Mouse (Mus musculus) mature B cell (primary cell): ENCODE results near the gene Nav3.
"Not testable (repeated sequence)": the region's sequence is repeated elsewhere in the genome, so short reads cannot be mapped to it uniquely, and the experiment has no call there.

Source experiments
- in situ Hi-C: fragments of 300-500 bp; cut with MboI; formaldehyde crosslinking; loops from 2 replicates; pipeline ENCODE4 v1.14.3; 2019

Nav3 gene

DNA sequence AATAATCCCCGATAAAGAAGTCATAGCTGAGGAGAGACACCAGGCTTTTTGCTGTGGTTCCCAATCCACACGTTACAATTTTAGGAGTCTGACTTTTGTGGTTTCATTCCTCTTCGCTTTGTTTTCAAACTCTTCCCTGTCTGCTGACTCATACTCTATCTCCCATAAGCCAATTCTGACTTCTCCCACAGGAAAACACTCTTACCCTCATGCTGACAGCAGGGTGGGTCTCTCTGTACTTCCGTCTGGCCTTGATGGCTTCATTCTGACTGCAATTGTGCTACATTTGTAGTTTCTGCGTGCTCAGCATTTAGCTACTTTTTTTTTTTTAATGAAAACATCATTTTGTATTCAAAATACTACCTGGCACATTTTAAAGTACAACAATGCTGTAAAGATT, 379.4 kb downstream of the Nav3 start:
- in situ Hi-C loops: no loop called here

DNA sequence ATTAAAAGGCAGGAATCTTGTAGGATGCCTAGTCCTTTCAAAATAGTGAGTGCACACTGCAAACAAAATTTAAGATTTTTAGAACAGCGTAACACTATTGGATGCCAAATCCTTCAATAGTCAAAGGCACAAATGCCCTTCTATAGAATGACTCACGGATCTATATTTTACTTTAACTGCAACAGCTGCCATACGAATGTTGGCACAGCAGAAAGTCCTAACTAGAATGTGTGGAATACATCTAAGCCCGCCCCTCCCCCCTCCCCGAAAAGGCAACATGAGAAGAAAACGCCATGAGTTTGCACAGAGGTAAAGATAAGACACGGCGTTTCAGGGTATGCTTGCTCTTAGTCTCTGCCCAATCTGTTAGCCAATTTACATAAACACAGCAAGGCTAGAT, 383.6 kb downstream of the Nav3 start:
- in situ Hi-C loops: no loop called here

DNA sequence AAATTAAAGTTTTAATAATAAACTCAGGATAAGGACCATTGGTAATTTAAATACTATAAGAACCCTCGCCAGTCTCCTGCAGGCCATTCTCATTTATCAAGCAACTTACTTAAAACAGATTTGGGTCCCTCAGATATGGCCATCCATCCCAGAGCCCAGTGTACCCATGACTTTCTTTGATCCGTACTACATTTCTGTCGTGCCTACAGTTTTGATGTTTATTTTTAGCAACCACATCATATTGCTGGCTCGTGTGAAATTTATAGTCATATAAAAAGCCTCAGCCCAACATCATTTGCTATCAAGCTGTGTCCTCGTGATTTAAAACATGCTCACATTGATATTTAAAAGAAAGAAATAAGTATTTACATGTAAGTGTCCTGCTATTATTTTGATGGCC, 394.8 kb downstream of the Nav3 start:
- in situ Hi-C loops: no loop called here

DNA sequence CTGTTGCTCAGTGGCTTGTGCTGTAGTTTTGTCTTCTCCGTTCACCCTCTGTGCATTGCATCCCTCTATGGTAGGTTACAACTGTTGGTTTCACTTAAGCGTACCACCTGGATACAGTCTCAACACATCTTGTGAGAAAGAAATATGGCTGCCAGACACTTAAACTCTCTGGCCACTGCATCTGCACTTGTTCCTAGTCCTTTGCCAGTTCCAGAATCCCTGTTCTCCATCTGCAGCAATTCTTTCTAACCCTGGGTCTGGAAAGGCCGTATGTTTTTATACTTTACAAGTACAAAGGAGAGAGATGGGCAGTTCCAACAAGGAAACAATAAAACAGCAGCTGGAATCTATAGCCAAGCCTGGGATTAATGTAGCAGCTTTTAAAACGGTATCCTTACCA, 418.5 kb downstream of the Nav3 start:
- in situ Hi-C loops: no loop called here

DNA sequence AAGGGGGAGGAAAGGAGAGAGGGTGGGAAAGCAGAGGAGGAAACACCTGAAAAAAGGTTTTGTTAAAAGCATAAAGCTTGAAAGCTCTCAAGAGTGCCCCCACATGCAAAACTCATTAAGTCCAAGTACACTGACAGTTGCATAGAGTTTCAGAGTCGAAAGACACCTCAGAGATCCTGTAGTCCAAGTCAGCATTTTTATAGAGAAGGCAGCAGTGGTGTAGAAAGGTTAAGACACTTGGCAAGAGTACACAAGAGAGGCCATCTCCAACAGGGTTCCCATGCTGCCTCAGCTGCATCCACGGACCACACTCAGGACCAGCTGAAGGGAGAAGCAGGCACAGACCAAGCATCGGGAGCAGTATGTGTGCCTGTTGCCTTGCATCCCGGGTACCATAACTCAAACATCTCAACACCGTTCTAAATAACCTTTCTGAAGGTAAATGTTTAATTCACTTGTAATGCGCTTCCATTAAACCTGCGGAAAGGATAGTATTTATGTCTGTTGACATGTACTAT, 421.4 kb downstream of the Nav3 start:
- in situ Hi-C loops: no loop called here

DNA sequence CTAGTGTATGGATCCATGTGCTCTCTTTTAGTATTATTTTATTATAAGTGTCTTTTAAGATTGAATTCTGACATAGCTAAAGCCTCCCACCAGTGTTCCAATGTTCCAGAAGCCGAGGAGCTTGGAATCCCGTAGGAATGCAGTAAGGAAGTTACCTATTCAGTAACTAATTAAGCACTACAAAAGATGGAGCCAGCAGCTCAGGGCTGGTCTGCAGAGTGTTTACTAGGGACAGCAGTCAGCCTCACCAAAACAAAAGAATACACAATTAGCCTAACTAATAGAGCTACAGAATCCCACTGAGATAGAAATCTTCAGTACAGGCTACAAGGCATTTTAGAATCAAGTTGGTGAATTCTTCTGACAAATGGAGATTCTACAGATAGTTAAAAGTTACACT, 431.1 kb downstream of the Nav3 start:
- in situ Hi-C loops: not testable (repeated sequence)

DNA sequence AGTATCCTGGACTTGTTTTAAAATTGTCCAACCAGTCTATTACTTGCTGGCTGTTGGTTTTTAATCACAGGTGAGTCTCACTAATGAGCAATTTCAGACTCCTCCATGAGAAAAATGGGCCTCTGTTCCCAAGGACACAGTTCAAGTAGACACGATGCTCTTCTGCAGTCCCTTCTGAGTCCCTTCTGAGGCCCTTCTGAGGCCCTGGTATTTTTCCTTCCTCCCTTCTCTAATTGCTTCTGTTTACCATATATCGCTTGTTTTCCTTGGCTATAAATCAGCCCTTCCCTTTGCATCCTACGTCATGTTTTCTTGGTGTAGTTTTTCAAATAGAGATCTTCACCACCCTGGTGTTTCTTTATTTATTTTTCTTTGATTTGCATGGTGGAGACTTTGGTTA, 433.9 kb downstream of the Nav3 start:
- in situ Hi-C loops: no loop called here

DNA sequence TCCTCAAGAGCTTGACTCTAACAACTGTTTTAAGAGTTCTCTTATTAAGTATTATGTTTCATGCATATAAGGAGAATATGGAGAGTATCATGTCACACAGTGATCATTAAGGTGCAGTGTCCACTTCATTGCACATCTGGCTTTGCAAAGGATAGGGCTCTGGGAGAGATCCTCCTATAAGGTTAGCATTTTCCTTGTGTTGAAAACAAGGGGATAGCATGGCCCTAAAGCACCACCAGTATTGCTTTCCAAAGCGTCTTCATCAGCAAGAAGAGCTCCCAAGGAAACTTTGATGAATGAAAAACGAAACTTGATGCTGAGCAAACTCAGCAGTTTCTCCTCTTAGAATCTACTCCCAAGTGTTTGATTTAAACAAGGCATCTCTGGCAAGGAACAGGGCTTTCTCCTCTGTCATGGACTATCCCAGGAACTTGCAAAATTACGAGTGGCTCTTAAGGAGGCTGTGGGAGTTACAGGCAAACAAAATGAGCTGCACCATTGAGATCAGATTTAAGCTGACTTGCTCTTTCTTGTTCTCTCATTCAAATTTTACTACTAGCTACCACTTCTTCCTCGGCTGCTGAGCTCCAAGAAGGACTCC, 436.6 kb downstream of the Nav3 start:
- in situ Hi-C loops: no loop called here

DNA sequence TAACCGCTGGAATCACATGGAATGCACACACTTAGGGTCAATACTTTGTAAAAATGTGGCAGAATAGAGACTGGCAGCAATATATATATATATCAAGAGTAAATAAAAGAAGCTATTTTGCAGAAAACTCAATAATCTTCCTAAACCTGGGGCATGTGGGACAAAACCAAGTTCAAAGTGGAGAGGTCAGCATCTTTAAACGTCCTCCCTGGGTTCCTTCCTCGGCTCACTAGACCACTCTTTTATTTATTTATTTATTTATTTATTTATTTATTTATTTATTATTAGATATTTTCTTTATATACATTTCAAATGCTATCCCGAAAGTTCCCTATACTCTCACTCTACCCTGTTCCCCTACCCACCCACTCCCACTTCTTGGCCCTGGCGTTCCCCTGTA, 454.7 kb downstream of the Nav3 start:
- in situ Hi-C loops: not testable (repeated sequence)

DNA sequence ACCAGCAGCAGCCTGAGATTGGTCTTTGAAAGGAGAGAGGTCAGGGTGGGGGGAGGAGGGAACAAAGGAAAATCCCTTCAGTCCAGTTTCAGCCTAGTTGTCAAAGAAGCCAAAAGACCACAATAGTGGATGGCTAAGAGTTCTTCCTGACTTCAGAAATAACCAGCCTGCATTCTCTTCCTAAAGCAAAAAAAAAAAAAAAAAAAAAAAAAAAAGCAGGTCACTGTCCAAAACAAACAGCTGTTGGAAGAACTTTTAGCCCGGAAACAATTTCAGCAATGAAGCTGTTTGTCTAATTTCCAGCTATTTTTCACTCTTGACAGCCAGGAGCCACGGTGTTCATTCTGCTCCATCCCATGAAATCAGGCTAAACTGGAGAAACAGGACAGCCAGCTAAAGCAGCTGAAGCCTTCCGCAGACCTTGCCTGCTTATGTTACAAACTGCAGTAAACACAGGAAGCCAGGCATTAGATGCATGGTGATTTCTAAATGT, 455.2 kb downstream of the Nav3 start:
- in situ Hi-C loops: no loop called here

DNA sequence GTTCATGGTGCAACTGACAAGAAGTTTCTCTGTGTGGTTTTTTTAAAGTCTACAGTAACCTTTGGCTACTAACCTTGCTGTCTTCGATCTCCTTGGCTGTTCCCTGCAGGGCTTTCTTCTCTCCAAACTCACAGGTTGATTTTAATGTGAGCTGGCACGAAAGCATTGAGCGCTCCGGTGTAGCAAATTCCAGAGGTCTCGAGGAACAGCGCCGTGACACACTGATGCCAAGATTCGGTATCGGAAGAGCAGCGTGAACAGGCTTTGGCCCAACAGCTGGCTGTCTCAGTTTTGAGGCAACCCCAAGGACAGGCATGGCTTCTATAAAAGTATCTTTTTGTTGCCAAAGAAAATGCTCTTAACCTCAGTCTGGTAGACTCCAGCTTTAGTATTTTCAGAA, 456.1 kb downstream of the Nav3 start:
- in situ Hi-C loops: no loop called here

DNA sequence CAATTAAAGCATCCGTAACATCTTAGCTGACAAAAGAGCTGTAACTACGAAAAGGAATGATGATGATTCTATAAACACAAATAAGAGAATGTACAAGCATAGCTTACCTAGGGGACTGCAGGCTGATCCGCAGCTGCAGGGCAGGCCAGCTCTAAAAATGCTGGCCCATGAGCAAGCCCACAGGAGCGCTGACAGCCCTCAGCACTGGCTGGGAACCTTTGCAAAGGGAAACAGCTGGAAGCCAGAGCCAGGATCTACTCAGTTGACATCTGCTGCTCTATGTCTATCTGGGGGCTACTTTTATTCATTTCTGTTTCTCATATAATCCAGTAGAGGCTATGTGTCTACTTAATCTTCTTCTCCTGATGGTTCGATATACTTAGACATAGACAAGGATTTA, 461.7 kb downstream of the Nav3 start:
- in situ Hi-C loops: no loop called here

DNA sequence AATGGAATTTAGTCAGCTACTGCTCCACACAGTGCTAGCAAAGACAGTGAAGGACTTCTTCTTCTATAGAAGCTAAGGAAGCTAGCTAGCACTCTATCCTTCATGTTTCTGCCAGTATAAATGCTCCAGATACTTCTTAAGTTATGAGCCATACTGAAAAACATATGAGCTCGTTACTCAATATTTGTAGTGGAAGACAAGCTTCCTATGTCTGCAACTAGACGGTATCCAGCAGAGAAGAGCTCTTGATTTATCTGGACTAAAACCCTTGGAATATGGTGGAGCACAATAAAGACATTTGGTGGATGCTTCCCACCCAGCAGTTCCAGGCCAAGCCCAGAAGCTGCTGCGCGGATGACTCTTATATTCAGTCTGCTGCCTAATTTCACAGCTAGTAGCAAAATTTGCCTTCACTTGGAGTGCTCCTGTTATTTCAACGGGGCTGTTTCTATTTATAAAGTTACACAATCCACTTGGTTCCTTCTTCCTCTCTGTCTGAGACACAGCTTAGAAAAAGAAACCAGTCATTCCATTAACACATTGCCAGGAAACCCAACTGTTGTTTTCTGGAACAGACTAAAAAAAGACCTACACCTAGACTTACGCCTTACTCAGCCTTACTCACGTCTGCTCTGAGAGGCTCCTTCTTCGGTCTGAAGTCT, 470.0 kb downstream of the Nav3 start:
- in situ Hi-C loops: no loop called here

DNA sequence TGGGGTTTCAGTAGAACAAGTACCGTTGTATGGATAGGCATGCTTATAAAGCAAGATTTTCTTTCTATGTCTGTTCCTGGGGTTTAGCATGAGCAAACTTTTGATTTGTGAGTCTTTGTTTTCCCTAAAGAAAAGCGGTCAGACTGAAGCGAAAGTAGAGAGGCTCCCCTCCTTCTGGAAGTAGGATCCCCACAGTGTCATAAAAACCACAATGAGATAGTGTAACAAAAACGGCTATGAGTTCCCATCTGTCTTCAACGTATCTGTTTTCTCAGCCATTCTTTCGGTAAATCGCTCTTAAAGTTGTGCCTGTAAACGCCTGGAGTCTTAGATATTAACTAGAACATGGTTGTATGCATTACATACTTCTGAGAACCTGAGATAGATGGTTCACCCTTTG, 479.7 kb downstream of the Nav3 start:
- in situ Hi-C loops: no loop called here

DNA sequence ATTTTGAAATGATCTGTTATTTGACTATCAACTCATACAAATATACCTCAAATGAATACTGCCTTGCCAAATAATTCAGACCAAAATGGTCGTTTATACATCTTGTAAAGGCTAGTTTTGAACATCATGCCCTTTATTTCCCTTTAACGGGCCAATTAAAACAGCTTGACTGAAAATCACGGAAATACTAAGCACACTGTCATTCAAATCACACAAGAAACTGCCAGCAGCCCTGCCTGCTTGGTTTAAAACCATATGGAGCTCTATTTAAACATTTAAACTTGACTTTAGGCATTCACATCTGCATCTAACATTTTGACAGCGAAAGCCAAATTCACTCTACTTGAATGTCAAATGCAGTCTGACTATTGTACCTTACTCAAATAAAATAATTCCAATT, 481.8 kb downstream of the Nav3 start:
- in situ Hi-C loops: no loop called here

DNA sequence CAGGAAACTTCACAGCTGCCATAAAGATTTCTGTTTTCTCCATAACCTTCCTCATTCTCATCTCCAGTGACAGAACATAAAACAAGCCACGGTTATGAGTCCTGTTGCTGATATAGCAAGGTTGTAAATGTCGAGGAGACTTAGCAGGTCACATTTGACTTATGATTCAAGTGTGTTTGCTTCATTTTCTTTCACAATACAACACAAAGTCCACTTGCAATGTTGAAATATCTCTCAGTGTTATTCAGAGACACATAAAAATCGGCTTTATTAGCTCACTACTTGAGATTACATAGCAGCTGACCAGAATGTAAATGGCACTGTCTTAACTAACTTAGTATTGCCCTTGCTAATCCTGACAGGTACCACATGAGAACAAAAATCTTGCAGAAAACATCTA, 482.5 kb downstream of the Nav3 start:
- in situ Hi-C loops: no loop called here

DNA sequence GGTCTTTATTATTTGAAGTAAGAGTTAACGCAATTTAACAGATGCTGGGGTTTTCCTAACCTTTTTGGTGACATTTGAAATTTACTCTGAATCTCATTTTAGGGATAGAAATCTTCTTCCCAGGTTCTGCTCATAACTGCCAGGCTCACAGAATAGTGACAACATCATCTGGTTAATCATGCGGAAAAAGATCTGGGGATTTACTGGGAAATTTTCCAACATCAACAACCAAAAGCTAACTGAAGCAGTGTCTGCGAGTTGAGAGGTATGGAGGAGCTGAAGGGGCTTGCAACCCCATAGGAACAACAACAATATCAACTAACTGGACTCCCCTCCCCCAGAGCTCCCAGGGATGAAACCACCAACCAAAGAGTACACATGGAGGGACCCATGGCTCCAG, 505.7 kb downstream of the Nav3 start:
- in situ Hi-C loops: no loop called here

DNA sequence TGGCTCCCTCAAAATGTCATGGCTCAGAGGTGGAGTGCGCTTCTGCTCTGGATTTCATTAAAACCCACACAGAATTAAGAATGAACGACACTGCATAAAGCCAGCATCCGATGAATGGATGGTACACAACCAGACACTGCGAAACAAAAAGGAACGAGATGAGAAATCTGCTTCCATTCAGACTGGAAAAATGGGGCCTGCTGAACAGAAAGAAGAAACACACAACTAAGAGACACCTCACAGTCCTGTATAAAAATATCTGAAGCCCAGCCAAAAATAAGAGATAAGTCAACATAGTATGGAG, 526.7 kb downstream of the Nav3 start:
- in situ Hi-C loops: no loop called here

DNA sequence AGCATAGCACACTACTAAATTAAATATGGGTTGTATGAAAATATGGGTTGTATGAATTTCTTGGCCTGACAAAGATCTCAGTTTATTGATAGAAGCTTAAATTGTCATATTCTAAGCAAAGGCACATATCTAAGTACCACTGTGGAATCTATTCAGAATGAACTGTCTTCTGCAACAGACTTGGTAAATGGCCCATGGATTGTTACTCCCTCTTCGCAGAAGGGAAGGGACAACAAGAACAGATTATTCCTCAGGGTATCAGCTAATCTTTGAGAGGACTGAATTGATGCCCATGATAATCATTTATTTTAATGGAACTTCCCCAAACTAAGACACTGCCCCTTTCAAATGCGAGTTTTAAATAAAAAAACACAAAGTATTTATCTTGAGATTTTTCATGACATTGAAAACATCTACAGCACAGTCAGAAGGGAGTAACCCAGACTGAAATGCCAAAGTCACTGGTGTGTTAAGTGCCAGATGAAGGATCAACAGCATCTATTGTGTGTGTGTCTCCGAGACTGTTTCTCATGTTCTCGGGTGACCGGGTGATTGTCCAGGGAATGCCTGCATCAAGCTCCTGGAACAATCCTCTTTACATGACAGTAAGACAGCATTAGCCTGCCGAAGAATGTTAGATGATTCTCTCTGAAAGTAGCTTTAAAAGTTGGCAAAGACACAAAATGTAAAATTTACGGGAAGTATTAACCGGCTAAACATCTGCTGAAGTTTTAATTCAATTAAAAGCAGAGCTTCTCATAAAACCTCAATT, 527.3 kb downstream of the Nav3 start:
- in situ Hi-C loops: no loop called here

DNA sequence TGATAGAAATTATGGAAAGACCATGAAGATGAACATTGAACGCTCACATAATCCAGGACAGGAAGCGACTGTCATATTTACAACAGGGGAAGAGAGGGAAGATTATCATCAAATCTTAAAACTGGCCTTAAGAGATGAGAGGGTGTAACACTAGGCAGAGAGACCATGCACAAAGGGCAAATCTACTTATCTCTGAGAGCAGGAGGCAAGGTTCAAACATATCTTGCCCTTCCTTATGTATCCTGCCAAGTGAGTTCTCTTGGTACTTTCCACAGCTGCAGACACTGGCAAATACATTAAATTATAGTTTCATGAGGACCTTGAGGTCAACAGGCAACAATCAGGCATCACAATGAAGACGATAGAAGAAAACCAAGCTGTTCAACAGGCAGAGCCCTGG, 529.9 kb downstream of the Nav3 start:
- in situ Hi-C loops: no loop called here

DNA sequence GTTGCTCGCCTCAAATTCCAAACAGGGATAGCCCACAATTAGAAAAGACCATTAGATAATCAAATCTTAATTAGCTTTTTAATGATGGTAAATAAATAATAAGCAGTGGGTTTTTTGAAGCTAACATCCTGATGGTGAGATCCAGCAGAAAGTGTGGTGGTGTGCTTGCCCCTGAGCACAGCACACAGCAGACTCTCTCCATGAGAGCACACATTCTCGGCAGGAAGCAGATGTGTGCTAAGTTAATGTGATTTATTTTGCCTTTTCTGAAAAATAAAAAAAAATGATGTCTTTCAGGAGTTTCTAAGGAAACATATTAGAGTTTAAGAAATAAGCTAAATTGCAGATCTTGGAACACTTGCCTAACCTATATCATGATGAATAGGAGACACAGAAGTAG, 531.9 kb downstream of the Nav3 start:
- in situ Hi-C loops: no loop called here

DNA sequence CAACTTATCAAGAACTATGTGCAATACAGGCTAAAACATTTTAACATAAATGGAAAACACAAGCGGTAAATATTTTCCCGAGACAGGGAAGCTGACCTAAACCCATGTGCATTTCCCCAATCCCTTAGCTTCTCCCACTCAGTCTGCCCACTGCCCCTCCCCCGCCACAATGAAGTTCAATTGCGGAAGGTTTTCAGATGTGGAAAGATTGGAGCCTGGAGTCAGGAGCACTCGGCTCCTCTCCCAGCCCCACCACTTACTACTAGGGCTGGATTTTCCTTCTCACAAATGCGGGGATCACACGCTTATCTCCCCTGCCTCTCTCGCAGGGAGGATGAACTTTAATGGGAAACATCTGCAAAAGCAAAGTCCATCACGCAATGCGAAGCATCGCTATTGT, 534.6 kb downstream of the Nav3 start:
- in situ Hi-C loops: no loop called here

DNA sequence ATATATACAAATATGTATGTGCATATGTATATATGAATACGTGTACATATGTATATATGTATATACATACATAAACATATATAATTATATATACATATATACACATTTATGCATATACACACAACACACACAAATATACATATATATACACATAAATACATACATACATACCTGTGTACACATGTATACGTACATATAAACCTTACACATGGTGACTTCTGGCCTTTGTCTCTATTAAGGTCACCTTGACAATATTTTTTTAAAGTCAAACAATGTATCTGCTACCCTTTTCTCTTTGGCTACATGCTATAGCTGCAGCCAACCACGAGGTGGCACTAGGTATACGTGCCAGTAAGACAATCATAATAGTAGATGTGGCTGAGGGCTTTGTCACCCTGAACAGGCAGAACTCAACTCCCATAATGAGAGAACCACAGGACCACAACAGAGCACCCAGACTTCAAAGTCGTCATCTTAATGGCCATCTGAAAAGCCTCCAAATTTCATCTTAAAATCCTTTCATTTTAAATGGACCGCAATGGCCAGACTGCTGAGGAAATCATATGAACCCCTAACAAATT, 535.3 kb downstream of the Nav3 start:
- in situ Hi-C loops: no loop called here
